Mouse (Mus musculus): ENCODE measurements around the gene Rps6ka5.

GRCm38 (mm10) chr12:100626991-100627677 lies 99.6 kb downstream of the Rps6ka5 start:
- TF ChIP-seq POLR2AphosphoS2 (IDR thresholded peaks at IDR 0.05; ENCODE audit: low read length), result no peak
- no peak for TF ChIP-seq POLR2A (IDR thresholded peaks at IDR 0.05; ENCODE audit: control insufficient read depth in 1 of 2, insufficient read depth in 1 of 2, low read depth in 1 of 2, low read length in 2 of 2, poor library complexity in 1 of 2)
- no peak for TF ChIP-seq CTCF (IDR thresholded peaks at IDR 0.05 in 2 of 3, conservative IDR thresholded peaks at IDR 0.05 in 1 of 3; ENCODE audit: control insufficient read depth in 1 of 3, insufficient read depth in 1 of 3, low read depth in 2 of 3, low read length in 3 of 3, poor library complexity in 1 of 3, severe bottlenecking in 1 of 3)
- no peak for TF ChIP-seq MAFK (IDR thresholded peaks at IDR 0.05; ENCODE audit: borderline replicate concordance, low read depth, low read length)
- no peak for TF ChIP-seq E2F4 (IDR thresholded peaks at IDR 0.05; ENCODE audit: borderline replicate concordance, low read depth, low read length)
- TF ChIP-seq MYC (IDR thresholded peaks at IDR 0.05; ENCODE audit: low read depth, low read length), result no peak
- no peak for TF ChIP-seq RAD21 (IDR thresholded peaks at IDR 0.05; ENCODE audit: low read depth, low read length)

All from MEL (cell line).